Mouse (Mus musculus) stomach, embryonic 14.5 days (tissue): ENCODE measurements around the gene Rxrb. TPM values are rescaled to one million over a fixed set of nuclear protein-coding genes. Genes with fewer than 3 reads are reported as not detected.
"Not testable (repeated sequence)": the region's sequence is repeated elsewhere in the genome, so short reads cannot be mapped to it uniquely, and the experiment has no call there.

Experiments
- ATAC-seq: fragments of 200-750 bp; cut with Nextera tagmentation; 2 replicates; pipeline ENCODE4 v1.8.0; 2017; ENCODE audit warnings: low read depth, moderate TSS enrichment; ENCODE audit not compliant: insufficient number of reproducible peaks, insufficient read depth, low FRiP score
- H3K27ac ChIP-seq: fragments of 300-500 bp; sonication (generic); 2 replicates; pipeline ENCODE4 v1.5.1; 2014; ENCODE audit warnings: mild to moderate bottlenecking, low read length, moderate library complexity, mixed read lengths
- H3K27me3 ChIP-seq: fragments of 300-500 bp; sonication (generic); 2 replicates; pipeline ENCODE4 v1.6.1; 2014; ENCODE audit warnings: low read length, control low read depth, mixed read lengths; ENCODE audit not compliant: control insufficient read depth, insufficient read depth
- H3K36me3 ChIP-seq: fragments of 300-500 bp; sonication (generic); 2 replicates; pipeline ENCODE4 v1.6.1; 2014; ENCODE audit warnings: mild to moderate bottlenecking, control low read depth, low read length, moderate library complexity, mixed read lengths; ENCODE audit not compliant: control insufficient read depth, insufficient read depth
- H3K4me1 ChIP-seq: fragments of 300-500 bp; sonication (generic); 2 replicates; pipeline ENCODE4 v1.6.1; 2014; ENCODE audit warnings: low read length, control low read depth, mixed read lengths; ENCODE audit not compliant: control insufficient read depth, insufficient read depth
- H3K4me2 ChIP-seq: fragments of 300-500 bp; sonication (generic); replicated peaks from 2 replicates; pipeline ENCODE4 v1.6.1; 2014; ENCODE audit warnings: low read depth, low read length, control low read depth
- H3K4me3 ChIP-seq: fragments of 300-500 bp; sonication (generic); 2 replicates; pipeline ENCODE4 v1.5.1; 2014; ENCODE audit warnings: low read depth, low read length, control low read depth
- H3K9ac ChIP-seq: fragments of 300-500 bp; sonication (generic); replicated peaks from 2 replicates; pipeline ENCODE4 v1.6.1; 2014; ENCODE audit warnings: low read depth, mild to moderate bottlenecking, control low read depth, low read length, moderate library complexity, mixed read lengths
- H3K9me3 ChIP-seq: fragments of 300-500 bp; sonication (generic); 2 replicates; pipeline ENCODE4 v1.6.1; 2016; ENCODE audit warnings: low read depth, low read length, control low read depth; ENCODE audit not compliant: control insufficient read depth
- WGBS: fragments of 180-500 bp; shearing (Covaris S2); extraction: QIAGEN DNeasy Blood & Tissue Kit; methylation state at CpG from one replicate; pipeline ENCODE4 v1.1.7; 2014; 5-methylcytosine and 5-hydroxymethylcytosine counted together
- polyA plus RNA-seq: library from polyadenylated mRNA; unstranded; fragments of >200 nt; fragmentation: Nextera tagmentation; extraction: Ambion mirVana; gene quantifications from 2 replicates; pipeline ENCODE4 v1.2.1, GENCODE M21; 2014

Gene Rxrb
- polyA plus RNA-seq, 1 experiment from 2014 or later = 21.7 TPM

GRCm38 (mm10) chr17:34000150-34000537, 31.5 kb upstream of the Rxrb start, which contains the start of gene H2-K1:
TSS of gene H2-K1 (minus strand) at chr17:34000347.
- WGBS = under 1% methylated on average over 24 of the region's 30 CpGs
- Histone ChIP-seq H3K36me3 (no peaks in the 10 kb centered on the region), H3K27ac (no peak within 1 kb of the TSS), H3K4me3 (peak within 1 kb of the TSS; percentile 49), H3K4me2 (peak within 1 kb of the TSS; percentile 98), H3K4me1 (no peaks in the 10 kb centered on the region), H3K9ac (peak within 1 kb of the TSS; percentile 33; the same call in 1 of the 2 replicates), H3K27me3 (peaks cover 8% of the 10 kb centered on the region; the same call in 1 of the 2 replicates), H3K9me3 (no peaks in the 10 kb centered on the region)
- ATAC-seq = peak; percentile 93

- H3K27ac ChIP-seq, H3K9ac ChIP-seq, H3K9me3 ChIP-seq, H3K4me1 ChIP-seq, H3K36me3 ChIP-seq, ATAC-seq, H3K4me3 ChIP-seq, H3K4me2 ChIP-seq, H3K27me3 ChIP-seq: not testable (repeated sequence)
- 46% methylated on average over 2 of the region's 2 CpGs for WGBS
Measured at GRCm38 (mm10) chr17:34000796-34001195, 30.8 kb upstream of the Rxrb start.

- peaks cover 8% of the 10 kb centered on the region; the same call in 1 of the 2 replicates for H3K27me3 ChIP-seq
Measured at GRCm38 (mm10) chr17:34003426-34003825, 28.2 kb upstream of the Rxrb start.

DNA sequence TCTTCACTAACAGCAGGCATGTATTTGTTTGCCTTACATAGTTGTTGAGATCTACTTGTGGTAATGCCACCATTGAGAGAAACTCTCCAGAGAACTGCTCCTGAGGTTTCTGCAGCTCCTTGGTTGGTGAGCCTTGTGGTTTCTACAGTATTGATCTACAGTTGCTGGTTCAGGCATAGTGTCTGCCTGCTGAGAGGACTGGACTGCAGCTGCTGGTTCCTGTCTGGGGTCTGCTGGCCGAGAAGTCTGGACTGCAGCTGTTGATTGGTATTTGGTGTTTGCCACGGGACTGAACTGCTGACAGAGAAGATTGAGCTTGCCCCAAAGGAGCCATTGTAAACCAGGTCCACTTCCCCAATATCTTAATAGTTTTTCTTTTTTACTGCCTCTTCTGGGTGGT, 25.0 kb upstream of the Rxrb start:
- ATAC-seq = no peak
- Histone ChIP-seq H3K9me3 (no peaks in the 10 kb centered on the region), H3K9ac (no peak overlapping the region), H3K36me3 (no peaks in the 10 kb centered on the region), H3K27ac (no peak overlapping the region), H3K4me1 (no peaks in the 10 kb centered on the region), H3K27me3 (0 out of 2 replicates have a peak, but pooled peaks cover under 1% of the 10 kb centered on the region), H3K4me3 (no peak overlapping the region), H3K4me2 (no peak overlapping the region)
- WGBS = 42% methylated on average over 2 of the region's 2 CpGs

More at GRCm38 (mm10) chr17:34003426-34003825, 28.2 kb upstream of the Rxrb start:
- no peak for ATAC-seq
- Histone ChIP-seq H3K4me3 (no peak overlapping the region), H3K9me3 (no peaks in the 10 kb centered on the region), H3K4me1 (no peaks in the 10 kb centered on the region), H3K36me3 (no peaks in the 10 kb centered on the region), H3K27ac (no peak overlapping the region), H3K9ac (no peak overlapping the region), H3K4me2 (no peak overlapping the region)
- 4% methylated on average over 5 of the region's 5 CpGs for WGBS

DNA sequence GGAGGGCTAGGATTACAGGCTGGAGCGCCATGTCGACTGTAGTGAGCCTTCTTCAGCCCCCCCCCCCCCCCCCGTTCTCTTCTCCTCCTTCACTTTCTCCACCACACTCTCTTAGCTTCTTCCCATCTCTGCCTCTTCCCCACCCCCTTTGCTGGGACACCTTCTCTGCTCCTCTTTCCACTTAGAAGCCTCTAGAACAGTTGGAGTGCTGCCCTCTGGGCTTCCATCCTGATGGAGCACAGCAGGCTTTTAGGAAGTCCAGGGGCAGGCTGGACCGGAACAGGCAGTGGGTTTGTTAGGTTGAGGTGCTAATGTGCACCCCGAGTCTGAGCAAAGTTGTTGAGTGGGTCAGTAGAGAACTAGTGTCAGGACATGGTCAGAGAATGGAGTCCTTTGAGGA, 21.5 kb upstream of the Rxrb start:
- no peak overlapping the region for H3K9ac ChIP-seq
- H3K9me3 ChIP-seq = no peaks in the 10 kb centered on the region
- H3K4me2 ChIP-seq = no peak overlapping the region
- H3K36me3 ChIP-seq = no peaks in the 10 kb centered on the region
- H3K4me1 ChIP-seq = no peaks in the 10 kb centered on the region
- H3K27me3 ChIP-seq = no peaks in the 10 kb centered on the region
- H3K27ac ChIP-seq = no peak overlapping the region
- ATAC-seq = no peak
- H3K4me3 ChIP-seq = no peak overlapping the region
- 79% methylated on average over 3 of the region's 5 CpGs for WGBS

- Histone ChIP-seq H3K27me3 (no peaks in the 10 kb centered on the region), H3K9ac (no peak overlapping the region), H3K4me2 (no peak overlapping the region), H3K4me1 (no peaks in the 10 kb centered on the region), H3K27ac (no peak overlapping the region), H3K36me3 (no peaks in the 10 kb centered on the region), H3K9me3 (no peaks in the 10 kb centered on the region), H3K4me3 (no peak overlapping the region)
- ATAC-seq = no peak
- WGBS = 95% methylated on average over 8 of the region's 8 CpGs
Measured at GRCm38 (mm10) chr17:34013436-34013835, 18.2 kb upstream of the Rxrb start.

DNA sequence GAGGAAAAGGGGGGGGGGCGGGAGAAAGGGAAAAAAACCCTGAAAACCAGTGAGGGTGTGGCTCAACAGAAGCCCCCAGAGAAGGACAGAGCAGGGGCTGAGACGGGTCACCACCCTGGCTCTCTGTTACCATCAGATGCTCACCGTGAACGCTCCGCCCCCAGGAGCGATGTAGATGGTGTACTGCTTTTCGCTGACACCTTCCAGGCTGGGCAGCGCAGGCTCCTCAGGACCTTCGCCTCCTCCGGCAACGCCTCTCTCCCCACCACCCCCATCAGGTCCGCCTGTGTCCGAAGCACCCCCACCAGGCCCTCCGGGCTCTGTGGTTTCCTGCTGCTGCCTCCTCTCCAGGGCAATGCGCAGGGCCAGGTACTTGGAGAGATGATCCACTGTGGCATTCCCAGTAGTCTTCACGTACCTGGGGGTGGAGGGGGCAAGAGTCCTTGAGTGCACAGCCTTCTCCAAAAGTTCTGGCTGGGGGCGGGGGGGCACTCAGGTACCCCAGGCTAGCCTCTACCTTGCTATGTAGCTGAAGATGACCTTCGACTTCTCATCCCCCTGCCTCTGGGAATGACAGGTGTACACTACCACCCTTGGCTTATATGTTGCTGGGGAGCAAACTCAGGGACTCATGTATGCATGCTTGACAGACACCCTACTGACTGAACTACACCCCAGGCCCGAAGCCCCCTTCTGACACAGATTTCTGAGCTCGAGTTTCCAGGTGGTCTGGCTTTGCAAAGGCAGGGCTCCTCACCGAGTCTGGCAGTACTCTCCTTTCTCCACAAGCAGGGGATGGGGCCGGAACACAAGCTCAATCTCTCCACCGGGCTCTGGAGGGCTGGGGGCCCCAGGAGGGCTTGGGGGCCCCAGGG, 9.8 kb upstream of the Rxrb start:
- no peak overlapping the region; the same call in 1 of the 2 replicates for H3K9ac ChIP-seq
- no peak overlapping the region for H3K27ac ChIP-seq
- no peaks in the 10 kb centered on the region for H3K27me3 ChIP-seq
- H3K36me3 ChIP-seq = peaks cover 5% of the 10 kb centered on the region
- no peak overlapping the region for H3K4me2 ChIP-seq
- H3K4me1 ChIP-seq = peaks cover 17% of the 10 kb centered on the region
- WGBS = 93% methylated on average over 23 of the region's 23 CpGs
- no peak overlapping the region for H3K4me3 ChIP-seq
- ATAC-seq = no peak
- no peaks in the 10 kb centered on the region for H3K9me3 ChIP-seq

DNA sequence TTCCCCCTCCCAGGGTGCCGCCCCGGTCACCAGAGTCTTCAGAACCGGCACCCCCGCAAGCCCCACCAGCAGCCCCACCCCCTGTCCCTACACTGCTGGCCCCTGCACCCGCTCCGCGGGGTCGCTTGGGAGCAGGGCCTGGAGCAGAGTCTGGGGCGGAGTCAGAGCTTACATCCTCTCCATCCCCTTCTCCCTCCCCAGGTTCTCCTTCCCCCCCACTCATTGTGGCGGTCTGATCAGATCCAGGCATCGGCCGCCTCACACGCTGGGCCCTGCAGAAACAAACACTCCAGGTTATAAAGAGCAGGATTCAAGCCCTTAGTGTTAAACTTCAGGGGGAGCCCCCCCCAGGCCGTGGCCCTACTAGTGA, 9.2 kb upstream of the Rxrb start:
- Histone ChIP-seq H3K27ac (no peak overlapping the region), H3K36me3 (peaks cover 5% of the 10 kb centered on the region), H3K9me3 (no peaks in the 10 kb centered on the region), H3K9ac (no peak overlapping the region), H3K27me3 (no peaks in the 10 kb centered on the region), H3K4me2 (no peak overlapping the region), H3K4me1 (peaks cover 22% of the 10 kb centered on the region), H3K4me3 (no peak overlapping the region)
- ATAC-seq = no peak
- WGBS = 88% methylated on average over 14 of the region's 14 CpGs
